Mouse (Mus musculus): ENCODE measurements around the gene Chst11. TPM values are rescaled to one million over a fixed set of nuclear protein-coding genes. Genes with fewer than 3 reads are reported as not detected.

Gene Chst11
- polyA plus RNA-seq, 1 experiment from 2014 or later, result 2.5 TPM

DNA sequence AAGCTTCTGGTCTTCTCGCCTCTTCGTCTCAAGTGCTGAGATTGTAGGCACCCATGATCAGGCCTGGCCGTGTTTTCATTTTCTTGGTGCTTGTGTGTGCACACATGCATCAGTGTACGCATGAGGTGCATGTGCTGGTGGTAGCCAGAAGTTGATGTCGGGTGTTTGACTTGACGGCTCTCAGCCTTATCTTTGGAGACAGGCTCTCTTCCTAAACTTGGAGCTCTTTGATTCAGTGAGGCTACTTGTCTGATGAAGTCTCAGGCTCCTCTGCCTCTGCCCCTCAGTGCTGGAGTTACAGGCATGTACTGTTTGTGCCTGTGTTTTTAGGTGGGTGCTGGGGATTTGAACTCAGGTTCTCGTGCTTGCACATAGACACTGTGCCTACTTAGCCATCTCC lies 9.0 kb downstream of the Chst11 start:
- no peak overlapping the region for H3K27ac ChIP-seq
- H3K9me3 ChIP-seq (replicated peaks), result no peaks in the 10 kb centered on the region
- peaks cover 18% of the 10 kb centered on the region for H3K4me1 ChIP-seq
- no peak overlapping the region for H3K4me2 ChIP-seq (replicated peaks)
- WGBS, result 93% methylated on average over 7 of the region's 7 CpGs
- H3K4me3 ChIP-seq, result no peak overlapping the region
- H3K9ac ChIP-seq, result no peak overlapping the region
- H3K27me3 ChIP-seq, result no peaks in the 10 kb centered on the region
- ATAC-seq (ENCODE audit: low FRiP score), result no peak
- H3K36me3 ChIP-seq, result no peaks in the 10 kb centered on the region

DNA sequence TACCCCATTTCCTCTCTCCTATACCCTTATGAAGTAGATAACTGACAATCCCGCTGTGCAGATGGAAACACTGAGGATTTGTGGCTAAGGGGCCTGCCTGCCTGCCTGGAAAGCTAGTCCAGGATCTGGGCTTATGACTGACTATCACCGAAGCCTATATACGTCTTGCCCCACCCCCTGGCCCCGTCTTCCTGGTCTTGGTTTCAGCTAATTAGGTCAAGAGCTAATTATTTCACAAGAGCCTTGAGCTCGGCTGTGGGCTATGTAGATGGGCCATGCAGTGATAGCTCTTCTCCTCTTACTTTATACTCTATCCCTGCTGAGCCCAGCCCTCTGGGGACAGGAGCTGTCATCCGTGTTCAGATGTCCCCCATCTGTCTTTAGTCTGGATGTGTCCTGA lies 12.2 kb downstream of the Chst11 start:
- WGBS, result 78% methylated on average over 6 of the region's 6 CpGs
- no peak overlapping the region for H3K27ac ChIP-seq
- H3K36me3 ChIP-seq, result no peaks in the 10 kb centered on the region
- no peaks in the 10 kb centered on the region for H3K9me3 ChIP-seq (replicated peaks)
- ATAC-seq (ENCODE audit: low FRiP score), result no peak
- H3K4me2 ChIP-seq (replicated peaks), result no peak overlapping the region
- H3K4me3 ChIP-seq, result no peak overlapping the region
- H3K4me1 ChIP-seq, result 0 out of 2 replicates have a peak, but pooled peaks cover 9% of the 10 kb centered on the region
- H3K9ac ChIP-seq, result no peak overlapping the region
- no peaks in the 10 kb centered on the region for H3K27me3 ChIP-seq

DNA sequence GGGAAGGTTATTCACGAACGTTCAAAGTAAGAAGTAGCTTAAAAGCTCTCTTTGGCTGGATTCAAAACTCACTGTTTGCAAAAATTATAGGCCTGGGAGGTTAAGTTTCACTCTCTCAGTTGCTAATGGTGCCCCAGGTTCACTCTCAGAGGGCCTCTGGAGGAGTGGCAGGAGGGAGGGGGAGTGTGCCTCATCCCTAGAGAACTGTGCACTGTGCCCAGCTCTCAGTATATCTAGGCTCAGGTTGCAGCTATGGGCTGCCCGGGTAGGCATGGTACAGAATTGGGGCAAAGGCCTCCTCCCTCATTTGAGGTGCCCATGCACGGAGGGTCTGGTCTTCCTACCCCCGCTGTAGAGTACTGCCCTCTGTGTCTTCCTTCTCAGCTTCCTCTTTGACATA lies 14.9 kb downstream of the Chst11 start:
- no peak overlapping the region for H3K9ac ChIP-seq
- no peak overlapping the region for H3K27ac ChIP-seq
- H3K4me2 ChIP-seq (replicated peaks), result no peak overlapping the region
- WGBS, result 87% methylated on average over 5 of the region's 5 CpGs
- H3K4me1 ChIP-seq, result peaks cover 12% of the 10 kb centered on the region; the same call in 1 of the 2 replicates
- H3K36me3 ChIP-seq, result no peaks in the 10 kb centered on the region
- H3K9me3 ChIP-seq (replicated peaks), result no peaks in the 10 kb centered on the region
- H3K4me3 ChIP-seq, result no peak overlapping the region
- no peak for ATAC-seq (ENCODE audit: low FRiP score)
- H3K27me3 ChIP-seq, result no peaks in the 10 kb centered on the region

DNA sequence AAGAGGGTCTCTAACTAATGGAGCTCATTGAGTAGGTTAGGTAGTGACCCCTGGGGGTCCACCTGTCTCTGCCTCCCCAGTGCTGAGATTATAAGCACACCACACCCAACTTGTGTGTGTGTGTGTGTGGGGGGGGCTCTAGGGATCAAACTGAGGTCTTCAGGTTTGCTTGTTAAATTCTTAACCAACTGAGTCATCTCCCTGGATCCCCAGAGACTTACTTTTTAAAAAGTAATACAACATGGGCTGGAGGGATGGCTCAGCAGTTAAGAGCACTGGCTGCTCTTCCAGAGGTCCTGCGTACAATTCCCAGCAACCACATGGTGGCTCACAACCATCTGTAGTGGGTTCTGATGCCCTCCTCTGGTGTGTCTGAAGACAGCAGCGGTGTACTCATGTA lies 15.4 kb downstream of the Chst11 start:
- no peak overlapping the region for H3K4me3 ChIP-seq
- H3K4me2 ChIP-seq (replicated peaks), result no peak overlapping the region
- H3K36me3 ChIP-seq, result no peaks in the 10 kb centered on the region
- H3K4me1 ChIP-seq, result peaks cover 12% of the 10 kb centered on the region; the same call in 1 of the 2 replicates
- no peaks in the 10 kb centered on the region for H3K9me3 ChIP-seq (replicated peaks)
- no peak for ATAC-seq (ENCODE audit: low FRiP score)
- H3K27ac ChIP-seq, result no peak overlapping the region
- no peak overlapping the region for H3K9ac ChIP-seq
- WGBS, result 100% methylated on average over 2 of the region's 2 CpGs
- H3K27me3 ChIP-seq, result no peaks in the 10 kb centered on the region

DNA sequence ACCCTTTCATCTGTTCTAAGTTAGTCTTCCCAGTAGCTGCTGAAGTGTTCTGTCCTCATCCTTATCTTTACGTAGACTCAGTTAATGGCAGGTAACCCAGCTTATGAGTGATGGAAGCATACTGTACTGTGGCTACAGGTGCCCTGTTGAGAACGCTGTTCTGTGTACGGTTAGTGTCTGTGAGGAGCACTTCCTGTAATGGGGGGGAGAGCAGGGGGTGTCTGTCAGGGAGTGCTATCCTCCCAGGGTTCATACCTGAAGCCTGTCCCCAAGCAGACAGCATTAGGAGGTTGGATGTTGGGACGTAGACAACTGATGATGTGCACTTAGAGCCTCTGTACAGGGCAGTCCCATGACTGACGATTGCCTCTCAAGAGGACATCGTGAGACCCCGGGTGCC lies 18.6 kb downstream of the Chst11 start:
- WGBS, result 92% methylated on average over 7 of the region's 7 CpGs
- ATAC-seq (ENCODE audit: low FRiP score), result no peak

DNA sequence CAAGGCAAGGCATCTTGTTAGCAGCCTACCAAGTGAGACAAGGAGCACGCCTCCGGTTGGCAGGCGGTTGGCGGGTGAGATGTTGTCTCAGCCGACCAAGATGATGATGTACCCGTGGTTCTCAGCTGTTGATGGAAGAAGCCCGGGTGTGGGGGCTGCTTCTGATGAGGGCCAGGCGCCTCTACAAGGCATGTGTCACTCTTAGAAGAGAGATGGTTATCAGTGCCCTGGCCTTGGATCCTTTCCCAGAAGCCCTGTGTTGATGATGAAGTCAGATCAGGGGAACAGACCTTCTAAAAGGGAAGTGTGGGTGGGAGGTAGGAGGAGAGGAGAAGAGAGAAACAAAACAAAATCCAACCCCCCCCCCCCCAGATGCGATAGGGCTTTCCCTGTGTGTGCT lies 19.1 kb downstream of the Chst11 start:
- Histone ChIP-seq H3K36me3 (no peaks in the 10 kb centered on the region), H3K9me3 (replicated peaks) (no peaks in the 10 kb centered on the region), H3K4me3 (no peak overlapping the region), H3K9ac (no peak overlapping the region), H3K4me1 (peaks cover 14% of the 10 kb centered on the region; the same call in 1 of the 2 replicates), H3K27ac (no peak overlapping the region), H3K4me2 (replicated peaks) (no peak overlapping the region), H3K27me3 (no peaks in the 10 kb centered on the region)
- no peak for ATAC-seq (ENCODE audit: low FRiP score)
- 89% methylated on average over 9 of the region's 9 CpGs for WGBS

More for the DNA sequence above, 18.6 kb downstream of the Chst11 start:
- H3K27me3 ChIP-seq, result no peaks in the 10 kb centered on the region
- H3K4me2 ChIP-seq (replicated peaks), result no peak overlapping the region
- H3K27ac ChIP-seq, result no peak overlapping the region
- peaks cover 12% of the 10 kb centered on the region; the same call in 1 of the 2 replicates for H3K4me1 ChIP-seq
- H3K9ac ChIP-seq, result no peak overlapping the region
- no peaks in the 10 kb centered on the region for H3K36me3 ChIP-seq
- H3K4me3 ChIP-seq, result no peak overlapping the region
- H3K9me3 ChIP-seq (replicated peaks), result no peaks in the 10 kb centered on the region

DNA sequence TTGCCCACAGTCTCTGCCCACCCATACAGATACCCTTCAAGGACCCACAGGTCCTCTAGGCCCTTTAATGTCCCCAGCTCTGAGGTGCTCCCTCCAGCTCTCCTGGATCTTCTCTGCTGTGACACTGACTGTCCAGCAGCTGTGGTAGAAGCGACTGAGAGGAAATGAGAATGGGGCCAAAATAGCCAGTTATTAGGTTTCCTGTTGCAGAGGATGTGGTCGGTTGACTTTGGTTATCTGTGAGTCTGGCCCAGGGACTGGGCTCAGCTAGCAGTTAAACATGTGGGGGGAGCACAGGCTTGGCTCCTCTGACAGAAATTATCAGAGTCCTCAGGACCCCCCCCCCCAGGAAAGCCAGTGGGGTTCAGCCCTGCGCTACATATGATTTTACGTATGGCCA lies 19.7 kb downstream of the Chst11 start:
- Histone ChIP-seq H3K9ac (no peak overlapping the region), H3K27ac (no peak overlapping the region), H3K36me3 (no peaks in the 10 kb centered on the region), H3K4me3 (no peak overlapping the region), H3K4me1 (peaks cover 14% of the 10 kb centered on the region; the same call in 1 of the 2 replicates), H3K27me3 (no peaks in the 10 kb centered on the region), H3K9me3 (replicated peaks) (no peaks in the 10 kb centered on the region), H3K4me2 (replicated peaks) (no peak overlapping the region)
- no peak for ATAC-seq (ENCODE audit: low FRiP score)
- WGBS, result 88% methylated on average over 4 of the region's 4 CpGs

DNA sequence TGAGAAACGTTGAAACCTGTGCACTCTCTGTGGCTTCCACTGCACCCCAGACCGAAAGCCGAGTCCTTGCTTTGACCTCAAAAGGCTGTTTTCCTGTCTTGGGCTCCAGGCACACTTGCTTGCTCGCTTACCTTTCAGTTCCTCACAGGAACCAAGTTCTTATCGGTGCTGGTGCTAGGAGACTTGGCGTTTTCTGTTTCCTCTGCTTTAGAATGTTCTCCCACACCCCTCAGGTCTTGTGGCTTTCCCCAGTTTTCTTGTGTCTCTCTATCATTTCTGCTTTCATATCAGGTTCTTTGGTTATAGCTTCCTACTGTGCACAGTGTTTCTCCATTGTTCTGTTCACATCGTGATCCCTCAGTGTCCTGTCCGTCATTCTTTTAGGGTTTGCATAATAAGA lies 21.0 kb downstream of the Chst11 start:
- Histone ChIP-seq H3K36me3 (no peaks in the 10 kb centered on the region), H3K27ac (no peak overlapping the region), H3K9ac (no peak overlapping the region), H3K4me3 (no peak overlapping the region), H3K27me3 (no peaks in the 10 kb centered on the region), H3K9me3 (replicated peaks) (no peaks in the 10 kb centered on the region), H3K4me1 (peaks cover 10% of the 10 kb centered on the region; the same call in 1 of the 2 replicates), H3K4me2 (replicated peaks) (no peak overlapping the region)
- 91% methylated on average over 8 of the region's 8 CpGs for WGBS
- no peak for ATAC-seq (ENCODE audit: low FRiP score)

DNA sequence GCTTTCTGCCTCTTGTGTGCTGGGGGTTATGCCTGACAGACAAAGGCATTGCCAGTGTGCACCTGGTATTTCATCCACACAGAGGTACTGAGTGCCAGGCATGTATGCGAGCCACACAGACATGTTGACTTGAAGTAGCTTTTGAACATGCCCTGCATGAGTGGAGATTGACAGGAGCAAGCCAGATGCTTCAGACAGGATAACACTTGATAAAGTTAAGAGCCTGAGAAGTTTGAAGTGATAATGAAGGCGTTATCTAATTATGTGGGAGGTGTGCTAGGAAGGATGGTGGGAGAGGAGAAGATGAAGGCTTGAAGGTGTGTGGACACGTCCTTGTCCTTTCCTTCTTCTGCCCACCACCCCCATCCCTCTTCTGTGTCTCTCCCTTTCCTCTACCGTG lies 28.7 kb downstream of the Chst11 start:
- H3K4me3 ChIP-seq, result no peak overlapping the region
- H3K9ac ChIP-seq, result no peak overlapping the region
- ATAC-seq (ENCODE audit: low FRiP score), result no peak
- no peak overlapping the region for H3K27ac ChIP-seq
- no peak overlapping the region for H3K4me2 ChIP-seq (replicated peaks)
- 82% methylated on average over 4 of the region's 4 CpGs for WGBS
- H3K9me3 ChIP-seq (replicated peaks), result no peaks in the 10 kb centered on the region
- H3K27me3 ChIP-seq, result no peaks in the 10 kb centered on the region
- H3K4me1 ChIP-seq, result peaks cover 16% of the 10 kb centered on the region
- H3K36me3 ChIP-seq, result no peaks in the 10 kb centered on the region

DNA sequence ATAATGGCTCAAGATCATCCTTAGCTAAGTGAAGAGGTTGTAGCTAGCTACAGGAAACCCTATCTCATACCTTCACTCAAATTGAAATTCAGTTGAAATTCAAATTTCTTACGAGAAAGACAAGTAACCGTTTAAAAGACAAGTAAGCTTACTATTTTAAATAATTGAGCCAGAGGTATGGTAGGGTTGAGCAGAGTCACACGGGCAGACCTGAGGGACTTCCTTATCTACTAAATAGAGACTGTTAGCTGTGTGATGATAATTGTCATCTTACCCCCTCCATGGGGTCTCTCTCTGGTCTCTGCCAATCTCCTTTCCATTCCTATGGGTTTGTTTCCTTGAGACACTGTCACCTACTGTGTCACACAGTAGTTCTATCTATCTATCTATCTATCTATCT lies 30.6 kb downstream of the Chst11 start:
- ATAC-seq (ENCODE audit: low FRiP score), result no peak
- WGBS, result 93% methylated on average over 3 of the region's 3 CpGs

DNA sequence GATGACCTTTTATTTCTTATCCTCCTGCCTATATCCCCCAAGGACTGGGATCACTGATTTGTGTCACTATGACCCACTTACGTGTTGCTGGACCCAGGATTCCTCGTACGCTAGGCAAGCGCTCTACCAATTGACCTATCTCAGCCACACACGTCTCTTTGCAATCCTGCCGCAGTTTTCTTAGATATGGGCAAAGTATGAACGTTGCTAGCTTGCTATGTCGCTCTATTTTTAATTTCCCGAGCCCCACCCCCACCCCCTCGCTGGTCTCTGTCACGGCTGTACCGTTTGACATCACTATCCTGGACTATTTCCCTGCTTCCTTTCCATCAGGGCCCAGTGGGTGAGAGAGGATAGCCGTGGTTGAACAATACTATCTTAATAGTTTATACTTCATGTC lies 31.5 kb downstream of the Chst11 start:
- Histone ChIP-seq H3K4me2 (replicated peaks) (no peak overlapping the region), H3K27me3 (no peaks in the 10 kb centered on the region), H3K4me3 (no peak overlapping the region), H3K9ac (no peak overlapping the region), H3K9me3 (replicated peaks) (no peaks in the 10 kb centered on the region), H3K4me1 (peaks cover 38% of the 10 kb centered on the region), H3K27ac (no peak overlapping the region), H3K36me3 (no peaks in the 10 kb centered on the region)
- WGBS, result 90% methylated on average over 13 of the region's 13 CpGs
- no peak for ATAC-seq (ENCODE audit: low FRiP score)

More for the DNA sequence above, 30.6 kb downstream of the Chst11 start:
- Histone ChIP-seq H3K36me3 (no peaks in the 10 kb centered on the region), H3K27me3 (no peaks in the 10 kb centered on the region), H3K9me3 (replicated peaks) (no peaks in the 10 kb centered on the region), H3K27ac (no peak overlapping the region), H3K4me3 (no peak overlapping the region), H3K9ac (no peak overlapping the region), H3K4me2 (replicated peaks) (no peak overlapping the region), H3K4me1 (peaks cover 30% of the 10 kb centered on the region)

DNA sequence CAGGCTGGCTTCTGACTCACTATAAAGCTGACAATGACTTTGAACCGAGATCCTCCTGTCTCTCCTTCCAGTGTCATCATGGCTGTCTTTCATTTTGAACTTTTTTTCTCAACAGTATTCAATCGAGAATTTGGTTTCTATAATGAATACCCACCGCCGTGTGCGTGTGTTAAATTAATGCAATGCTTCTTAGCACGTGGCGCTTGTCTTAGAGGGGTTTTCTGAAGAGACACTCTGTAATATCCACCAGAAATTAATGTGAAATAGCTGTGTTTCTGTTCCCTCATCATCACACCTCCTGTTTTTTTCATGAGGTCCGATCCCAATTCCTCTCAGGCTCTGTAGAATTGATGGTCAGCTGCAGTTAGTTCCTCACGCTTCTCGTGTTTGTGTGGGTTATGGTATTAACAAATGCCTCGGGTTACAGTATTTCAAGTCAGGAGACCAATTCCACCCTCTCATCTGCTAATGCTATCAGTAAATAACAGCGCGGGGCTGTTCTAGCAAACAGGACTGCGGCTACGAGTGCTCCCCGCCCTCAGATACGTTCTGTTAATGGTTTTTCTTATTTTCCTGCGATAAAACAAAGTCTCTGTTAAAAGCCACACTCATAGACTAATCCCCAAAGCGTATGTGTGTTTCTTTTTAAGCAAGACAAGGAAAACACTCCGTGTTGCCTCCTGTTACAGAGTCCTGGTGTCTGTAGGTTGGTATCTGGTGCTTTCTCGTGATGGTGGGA lies 32.6 kb downstream of the Chst11 start:
- no peak for ATAC-seq (ENCODE audit: low FRiP score)
- WGBS, result 79% methylated on average over 21 of the region's 21 CpGs
- H3K4me3 ChIP-seq, result no peak overlapping the region
- peak overlapping the region; percentile 17; the same call in 1 of the 2 replicates for H3K27ac ChIP-seq
- peaks cover 38% of the 10 kb centered on the region for H3K4me1 ChIP-seq
- H3K36me3 ChIP-seq, result no peaks in the 10 kb centered on the region
- H3K9me3 ChIP-seq (replicated peaks), result no peaks in the 10 kb centered on the region
- no peak overlapping the region for H3K4me2 ChIP-seq (replicated peaks)
- H3K27me3 ChIP-seq, result no peaks in the 10 kb centered on the region
- H3K9ac ChIP-seq, result no peak overlapping the region

DNA sequence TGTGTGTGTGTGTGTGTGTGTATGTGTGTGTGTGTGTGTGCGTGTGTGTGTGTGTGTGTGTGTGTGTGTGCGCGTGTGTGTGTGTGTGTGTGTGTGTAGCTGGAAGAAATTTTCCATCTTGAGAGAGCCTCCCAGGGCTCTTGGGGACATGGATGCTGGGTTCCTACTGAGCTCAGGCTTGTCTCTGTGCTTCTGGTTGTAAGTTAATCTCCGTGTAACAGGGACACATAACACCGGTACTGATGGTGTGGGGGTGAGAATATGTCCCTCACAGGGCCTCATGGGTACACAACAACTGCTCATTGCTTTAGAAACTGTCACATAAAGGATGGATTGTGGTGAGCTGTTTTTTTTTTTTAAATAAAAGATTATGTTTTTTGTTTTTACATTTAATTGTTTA lies 33.2 kb downstream of the Chst11 start:
- ATAC-seq (ENCODE audit: low FRiP score), result no peak
- WGBS, result 94% methylated on average over 4 of the region's 5 CpGs
- H3K36me3 ChIP-seq, result no peaks in the 10 kb centered on the region
- H3K9ac ChIP-seq, result no peak overlapping the region
- H3K4me3 ChIP-seq, result no peak overlapping the region
- H3K27me3 ChIP-seq, result no peaks in the 10 kb centered on the region
- H3K9me3 ChIP-seq (replicated peaks), result no peaks in the 10 kb centered on the region
- 0 out of 2 replicates have a peak overlapping the region, but pooled peaks have one; percentile 17 for H3K27ac ChIP-seq
- peaks cover 38% of the 10 kb centered on the region for H3K4me1 ChIP-seq
- no peak overlapping the region for H3K4me2 ChIP-seq (replicated peaks)
